Mouse (Mus musculus): ENCODE results near the gene Cnn2.
"Not testable (repeated sequence)": the region's sequence is repeated elsewhere in the genome, so short reads cannot be mapped to it uniquely, and the experiment has no call there.

The Cnn2 gene

GRCm38 (mm10) chr10:80036832-80037231 is 48.4 kb downstream of the Cnn2 start:
- no peak for DNase-seq (ENCODE audit: low read depth, low spot score)

DNA sequence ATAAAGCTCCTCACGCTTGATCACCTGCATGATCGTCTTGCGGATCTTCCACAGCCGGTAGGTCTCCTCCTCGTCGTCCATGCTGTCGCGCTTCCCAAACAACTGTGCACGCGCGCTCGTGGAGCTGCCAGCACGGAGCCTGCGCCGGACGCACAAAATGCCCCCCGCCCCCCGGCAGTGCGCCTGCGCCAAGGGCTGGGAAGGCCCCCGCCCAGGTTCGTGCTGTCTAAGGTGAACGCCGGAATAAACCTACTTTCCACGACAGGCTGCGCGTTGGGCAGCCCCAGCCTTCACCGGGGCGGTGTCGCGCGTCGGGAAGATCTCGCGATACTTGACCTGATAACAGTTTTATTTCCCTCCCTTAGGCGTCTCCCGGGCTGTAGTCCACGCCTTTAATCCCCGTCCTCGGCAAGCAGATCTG is 51.2 kb downstream of the Cnn2 start, which contains the start of gene Polr2e:
Gene Polr2e (minus strand): TSS at position 237 of the 421 bp plus-strand sequence.
- peak; percentile 99 for DNase-seq (ENCODE audit: low read depth, low spot score)

GRCm38 (mm10) chr10:80041409-80042060 is 53.2 kb downstream of the Cnn2 start:
- DNase-seq (ENCODE audit: low read depth, low spot score), result not testable (repeated sequence)

- DNase-seq (ENCODE audit: low read depth, low spot score), result no peak
Measured at GRCm38 (mm10) chr10:80044087-80044486, 55.7 kb downstream of the Cnn2 start.

GRCm38 (mm10) chr10:80045364-80045763 is 57.0 kb downstream of the Cnn2 start:
- not testable (repeated sequence) for DNase-seq (ENCODE audit: low read depth, low spot score)

Measured in A20 (cell line).